Mouse (Mus musculus) MEL (cell line): ENCODE data around the gene Pou6f1.

Experiments used
- CTCF ChIP-seq, 3 experiments: IDR thresholded peaks in 2 of 3; conservative IDR thresholded peaks in 1 of 3; 2 replicates each; pipeline ENCODE4 v1.5.1; 2011 to 2012; ENCODE audit warnings: low read length in 3 of 3, low read depth in 2 of 3, mild to moderate bottlenecking in 2 of 3, improper control_type of control experiment in 1 of 3, inconsistent platforms in 1 of 3, mixed read lengths in 1 of 3, moderate library complexity in 1 of 3; ENCODE audit not compliant: control insufficient read depth in 1 of 3, insufficient read depth in 1 of 3, poor library complexity in 1 of 3, severe bottlenecking in 1 of 3
- E2F4 ChIP-seq: IDR thresholded peaks from 2 replicates; pipeline ENCODE4 v1.6.1; 2011; ENCODE audit warnings: low read depth, low read length, improper control_type of control experiment, borderline replicate concordance
- ELF1 ChIP-seq: IDR thresholded peaks from 2 replicates; pipeline ENCODE4 v1.6.1; 2014; ENCODE audit warnings: low read depth, mild to moderate bottlenecking, inconsistent platforms, low read length, improper control_type of control experiment, moderate library complexity
- EP300 ChIP-seq, 2 experiments: IDR thresholded peaks; 2 replicates each; pipeline ENCODE4 v1.6.1; 2011; ENCODE audit warnings: improper control_type of control experiment in 2 of 2, low read length in 2 of 2, low read depth in 1 of 2, mild to moderate bottlenecking in 1 of 2
- GABPA ChIP-seq: IDR thresholded peaks from 2 replicates; pipeline ENCODE4 v1.6.1; 2012; ENCODE audit warnings: low read depth, mild to moderate bottlenecking, inconsistent platforms, low read length, improper control_type of control experiment, moderate library complexity
- GATA1 ChIP-seq: IDR thresholded peaks from 2 replicates; pipeline ENCODE4 v1.6.1; 2011; ENCODE audit warnings: low read depth, low read length, improper control_type of control experiment
- JUND ChIP-seq: IDR thresholded peaks from 2 replicates; pipeline ENCODE4 v1.6.1; 2011; ENCODE audit warnings: low read depth, mild to moderate bottlenecking, improper control_type of control experiment, low read length
- MAX ChIP-seq: IDR thresholded peaks from 2 replicates; pipeline ENCODE4 v1.6.1; 2011; ENCODE audit warnings: low read length, improper control_type of control experiment
- POLR2A ChIP-seq, 2 experiments: IDR thresholded peaks; 2 replicates each; pipeline ENCODE4 v1.6.1; 2011 to 2012; ENCODE audit warnings: low read length in 2 of 2, mild to moderate bottlenecking in 2 of 2, control low read depth in 1 of 2, improper control_type of control experiment in 1 of 2, low read depth in 1 of 2, moderate library complexity in 1 of 2; ENCODE audit not compliant: control insufficient read depth in 1 of 2, insufficient read depth in 1 of 2, poor library complexity in 1 of 2
- POLR2AphosphoS5 ChIP-seq: IDR thresholded peaks from 2 replicates; pipeline ENCODE4 v1.6.1; 2012; ENCODE audit warnings: low read depth, borderline replicate concordance, mild to moderate bottlenecking, inconsistent platforms, low read length, moderate library complexity, mixed read lengths

GRCm38 (mm10) chr15:100601669-100602068 is 1.9 kb upstream of the Pou6f1 start:
- TF ChIP-seq POLR2A (IDR thresholded peaks at IDR 0.05; ENCODE audit: control insufficient read depth in 1 of 2, insufficient read depth in 1 of 2, low read depth in 1 of 2, low read length in 2 of 2, poor library complexity in 1 of 2) (no peak), CTCF (IDR thresholded peaks at IDR 0.05 in 2 of 3, conservative IDR thresholded peaks at IDR 0.05 in 1 of 3; ENCODE audit: control insufficient read depth in 1 of 3, insufficient read depth in 1 of 3, low read depth in 2 of 3, low read length in 3 of 3, poor library complexity in 1 of 3, severe bottlenecking in 1 of 3) (no peak), MAX (no peak), JUND (no peak), POLR2AphosphoS5 (no peak), GATA1 (no peak), ELF1 (no peak), GABPA (no peak), E2F4 (no peak), EP300 (IDR thresholded peaks at IDR 0.05; ENCODE audit: low read depth in 1 of 2, low read length in 2 of 2) (no peak)
